Mouse (Mus musculus): Measurements from ENCODE around the gene Gpr85.
A peak's percentile ranks its signal among the peaks of the same experiment; 100 is the strongest.
"Not testable (repeated sequence)": the region's sequence is repeated elsewhere in the genome, so short reads cannot be mapped to it uniquely, and the experiment has no call there.

Gpr85 gene

DNA sequence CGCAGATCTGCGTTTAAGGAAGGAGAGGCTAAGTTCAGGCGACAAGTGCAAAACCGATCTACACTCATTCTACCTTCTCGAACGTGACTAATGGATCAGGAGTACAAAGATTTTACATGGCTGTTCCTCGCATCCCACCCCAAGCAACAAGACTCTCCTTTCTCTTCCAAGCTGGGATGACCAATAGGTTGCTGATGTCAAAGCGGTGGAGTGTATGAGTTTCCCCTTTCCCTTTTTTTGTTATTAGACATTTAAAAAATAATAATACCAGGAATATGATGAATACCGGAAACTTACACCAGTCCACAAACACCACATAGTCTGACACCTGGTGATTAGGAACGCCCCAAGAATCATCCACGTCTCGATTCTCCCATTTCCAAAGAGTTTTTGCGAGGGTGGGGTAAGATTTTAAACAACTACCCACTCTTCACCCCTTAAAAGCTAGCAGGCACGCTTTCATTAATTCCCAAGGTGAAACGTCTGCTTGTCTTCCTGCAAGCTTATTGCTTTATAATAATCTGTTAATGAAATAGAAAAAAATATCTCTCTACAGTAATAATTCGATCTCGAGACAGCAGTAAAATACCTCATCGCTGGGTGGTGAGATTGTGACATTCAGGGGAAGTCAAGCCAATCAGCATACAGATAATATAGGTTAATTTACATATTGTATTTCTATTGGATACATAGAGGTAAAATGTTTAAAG lies at the start of gene Gpr85:
Gene Gpr85, minus strand, starts transcription at position 598 of the 710 bp plus-strand sequence.
- no peak for DNase-seq

DNA sequence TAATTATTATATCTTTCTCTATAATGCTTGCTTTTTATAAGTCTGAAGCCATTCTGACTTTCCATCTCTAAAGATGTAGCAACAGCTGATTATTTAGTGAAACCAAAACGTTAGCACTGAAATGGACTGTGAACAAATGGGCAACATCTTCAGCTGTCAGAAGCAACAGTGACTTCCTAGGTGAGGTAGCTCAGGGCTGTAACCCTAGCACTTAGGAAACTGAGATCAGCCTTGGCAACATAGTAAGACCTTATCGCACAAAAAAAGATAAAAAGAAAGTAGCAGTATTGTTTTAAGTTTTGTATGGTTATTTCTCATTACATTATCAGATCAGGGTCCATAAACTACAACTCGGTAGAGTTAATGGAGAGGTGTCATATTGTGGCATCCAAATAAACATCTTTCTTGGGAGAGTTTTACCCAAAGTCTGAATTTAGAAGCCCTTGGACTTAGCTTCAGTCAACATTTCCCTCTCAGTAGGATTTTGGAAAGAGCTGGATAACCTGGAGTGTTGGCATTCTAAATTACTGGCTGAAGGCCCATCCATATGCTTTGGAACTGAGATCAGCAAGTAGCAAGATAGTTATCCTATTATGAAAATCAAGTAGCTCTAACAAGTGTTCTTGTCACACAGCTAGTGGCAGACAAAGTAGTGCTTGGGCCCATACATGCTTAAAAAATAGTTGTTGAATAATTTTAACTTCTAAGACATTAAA lies 45.3 kb upstream of the Gpr85 start:
- DNase-seq: no peak

DNA sequence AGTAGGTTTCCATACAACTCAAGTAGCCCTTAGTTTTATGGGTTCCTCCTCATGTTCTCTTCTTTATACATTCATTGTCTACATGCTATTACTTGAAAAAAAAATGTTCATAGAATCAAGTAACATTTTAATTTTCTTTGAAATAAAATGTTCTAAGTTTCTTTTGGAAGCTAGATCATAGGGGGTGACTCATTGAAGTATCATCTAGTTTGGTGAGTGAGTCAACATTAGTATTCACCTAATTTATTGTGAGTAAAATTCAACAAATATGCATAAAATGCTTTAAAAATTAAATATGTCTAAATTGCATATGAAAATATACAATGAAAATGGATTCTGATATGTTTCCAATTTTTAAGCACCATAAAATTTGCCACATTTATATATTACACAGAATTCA lies 43.2 kb upstream of the Gpr85 start:
- no peak for DNase-seq

DNA sequence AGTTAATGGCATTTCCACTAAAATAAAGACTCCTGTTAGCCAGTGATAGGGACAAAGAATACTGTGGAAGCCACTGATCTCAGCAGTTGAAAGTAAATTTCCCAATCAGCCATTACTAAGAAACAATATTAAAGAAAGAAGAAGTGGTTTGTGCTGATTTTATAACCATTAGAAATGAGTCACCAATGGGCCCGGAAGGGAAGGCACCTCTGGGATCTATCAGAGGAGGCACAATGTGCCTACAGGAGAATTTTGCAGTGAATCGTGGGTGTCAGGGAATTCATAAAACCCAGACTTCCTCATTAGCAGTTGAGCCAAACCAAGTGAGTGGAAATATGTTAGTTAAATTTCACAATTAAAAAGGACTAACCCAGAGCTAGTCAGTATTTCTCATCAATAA lies 34.2 kb upstream of the Gpr85 start:
- no peak for DNase-seq

DNA sequence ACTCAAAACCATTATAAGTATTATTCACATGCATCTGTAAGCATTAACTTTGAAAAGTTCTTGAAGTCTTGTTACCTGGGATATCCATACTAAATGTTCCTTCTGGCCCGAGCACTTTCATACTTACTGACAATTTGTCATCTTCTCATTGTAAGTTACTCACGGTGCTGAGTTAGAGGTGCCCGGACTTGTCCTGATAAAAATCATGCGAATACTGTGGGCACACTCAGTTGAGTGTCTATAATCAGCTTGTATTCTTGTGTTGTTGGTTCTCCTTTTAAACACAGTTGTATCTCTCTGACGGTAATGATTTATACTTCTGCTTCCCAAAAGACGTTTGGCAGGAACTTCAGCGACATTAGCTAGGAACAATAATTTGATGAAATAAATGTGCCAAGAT lies 32.3 kb upstream of the Gpr85 start:
- no peak for DNase-seq

DNA sequence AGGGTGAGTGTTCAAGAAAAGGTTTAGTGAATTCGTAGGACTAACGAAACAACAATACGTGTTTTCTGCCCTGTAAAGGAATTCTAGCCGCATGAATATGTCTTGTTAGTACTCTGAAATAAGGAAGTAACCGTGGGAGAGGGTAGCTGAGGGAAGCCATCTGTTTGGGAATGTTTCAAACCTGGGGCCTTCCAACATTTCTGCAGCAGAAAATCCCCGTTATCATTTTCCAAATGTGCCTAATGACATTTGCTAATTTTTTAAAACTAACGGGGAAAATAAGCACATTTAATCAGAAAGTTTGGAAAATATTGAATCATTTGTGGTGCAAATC lies 31.9 kb upstream of the Gpr85 start:
- no peak for DNase-seq

DNA sequence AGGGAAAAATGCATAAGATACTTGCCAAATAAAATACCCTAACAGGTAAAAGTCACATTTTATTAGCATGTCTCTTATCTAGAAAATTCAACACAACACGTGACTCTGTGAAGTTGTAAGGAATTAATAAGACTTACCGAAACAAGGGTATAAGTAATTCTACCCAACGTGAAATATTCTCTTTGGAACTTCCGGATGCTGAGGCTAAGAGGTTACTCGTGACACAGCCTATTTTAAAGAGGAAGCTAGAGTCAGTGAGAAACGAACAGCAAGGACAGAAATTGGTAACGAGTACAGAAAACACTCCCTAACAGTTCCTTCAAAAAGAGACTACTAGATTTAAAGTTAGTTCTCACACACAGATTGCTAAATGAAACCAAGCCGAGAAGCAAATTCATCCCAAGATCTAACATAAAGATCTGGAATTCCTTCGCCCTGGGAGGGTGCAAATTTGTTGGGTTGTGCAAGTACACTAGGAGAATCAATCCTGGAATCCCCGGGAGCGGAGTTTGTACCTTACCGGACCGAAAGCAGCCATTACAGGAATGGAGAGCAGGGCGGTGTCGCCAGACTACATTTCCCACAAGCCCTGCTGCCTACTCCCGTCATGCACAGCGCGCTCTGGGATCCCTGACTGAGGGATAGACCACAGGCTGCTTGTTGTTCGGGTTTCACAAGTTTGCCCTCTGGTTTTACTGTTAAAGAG lies 31.3 kb upstream of the Gpr85 start, which contains the start of gene 2610001J05Rik:
Gene 2610001J05Rik, minus strand, starts transcription at position 600 of the 706 bp plus-strand sequence.
- peak; percentile 95 for DNase-seq

DNA sequence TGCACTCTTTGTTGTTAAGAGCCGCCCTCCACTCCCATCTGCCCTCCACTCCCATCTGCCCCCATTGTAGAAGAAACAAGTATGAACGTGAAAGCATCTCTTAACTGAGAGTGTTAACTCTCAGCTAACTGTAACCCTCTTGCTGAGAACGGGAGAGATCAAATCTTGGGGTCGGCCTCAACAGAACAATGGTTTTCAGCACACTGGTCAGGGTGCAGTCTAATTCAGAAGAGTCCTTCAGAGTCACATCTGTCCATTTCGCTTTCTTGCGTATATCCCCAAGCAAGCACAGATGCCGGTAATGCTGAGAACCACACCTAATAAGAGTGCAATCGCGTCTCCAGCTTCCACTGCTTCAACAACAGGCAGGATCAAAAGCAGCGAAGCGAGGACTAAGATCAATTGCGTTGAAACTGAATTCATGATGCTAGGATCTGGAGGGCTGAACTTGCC lies 30.6 kb upstream of the Gpr85 start:
- peak; percentile 2 for DNase-seq

DNA sequence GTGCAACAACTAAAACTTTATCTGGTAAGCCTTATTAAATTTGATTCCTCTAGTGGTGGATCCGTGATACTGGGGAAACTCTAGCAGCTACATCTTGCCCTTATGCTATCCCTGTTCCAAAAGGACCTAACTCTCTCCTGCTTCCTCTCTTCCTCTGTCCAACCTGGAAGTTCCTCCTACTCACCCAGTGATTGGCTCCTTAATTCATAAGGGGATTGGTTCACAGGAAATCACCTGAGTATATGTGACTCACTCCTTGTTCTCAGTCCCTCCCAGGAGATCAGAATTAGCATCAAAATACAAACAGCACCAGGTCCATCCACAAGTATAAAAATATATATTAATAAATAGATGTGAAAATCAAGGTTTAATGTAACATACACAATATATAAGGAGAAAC lies 20.9 kb upstream of the Gpr85 start:
- DNase-seq: no peak

DNA sequence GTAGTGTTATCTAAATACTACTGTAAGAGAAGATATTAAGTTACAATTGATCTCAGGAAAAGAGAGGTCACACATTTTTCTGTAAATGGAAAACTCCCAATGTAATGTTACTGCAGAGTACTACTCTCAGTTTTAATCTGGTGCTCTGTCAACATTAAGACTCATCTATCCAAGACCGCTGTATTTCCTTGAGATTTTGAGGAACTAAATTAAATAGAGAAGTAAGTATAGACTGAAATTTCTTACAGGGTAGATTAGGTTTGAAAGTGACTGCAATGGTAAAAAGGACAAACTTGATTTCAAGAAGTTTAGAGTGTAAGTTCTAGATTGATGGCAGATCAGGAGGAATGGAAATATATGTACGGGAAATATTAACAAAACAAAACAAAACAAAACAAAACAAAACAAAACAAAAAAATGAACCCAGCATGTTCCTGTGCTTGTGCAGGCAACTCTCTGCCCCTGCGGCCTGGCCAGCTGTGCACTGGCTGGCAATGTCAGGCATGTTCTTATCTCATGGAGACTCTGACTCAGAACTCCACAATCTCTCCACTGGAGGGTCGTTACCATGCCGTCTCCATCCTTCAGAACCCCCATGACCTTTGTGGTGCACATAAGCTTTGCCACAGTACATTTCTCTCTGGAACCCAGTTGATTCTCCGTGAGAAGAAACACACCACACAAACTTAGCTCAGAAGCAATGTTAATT lies 20.3 kb upstream of the Gpr85 start:
- no peak for DNase-seq

DNA sequence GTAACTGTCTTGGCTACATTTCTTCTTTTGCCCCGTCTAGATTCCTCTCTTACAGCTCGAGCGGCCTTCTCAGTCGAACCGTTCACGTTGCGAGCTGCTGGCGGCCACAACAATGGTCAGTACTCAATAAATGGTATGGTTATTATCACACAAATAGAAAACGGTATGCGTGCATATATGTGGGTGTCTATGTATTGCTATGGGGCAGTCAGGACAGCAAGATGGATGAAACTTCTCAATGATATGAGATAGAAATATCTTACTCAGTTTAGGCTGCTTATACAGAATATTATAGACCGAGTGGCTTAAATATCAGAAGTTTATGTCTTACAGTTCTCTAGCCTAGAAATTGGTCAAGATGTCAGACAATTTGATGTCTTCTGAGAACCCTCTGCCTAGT lies 14.5 kb upstream of the Gpr85 start:
- no peak for DNase-seq

DNA sequence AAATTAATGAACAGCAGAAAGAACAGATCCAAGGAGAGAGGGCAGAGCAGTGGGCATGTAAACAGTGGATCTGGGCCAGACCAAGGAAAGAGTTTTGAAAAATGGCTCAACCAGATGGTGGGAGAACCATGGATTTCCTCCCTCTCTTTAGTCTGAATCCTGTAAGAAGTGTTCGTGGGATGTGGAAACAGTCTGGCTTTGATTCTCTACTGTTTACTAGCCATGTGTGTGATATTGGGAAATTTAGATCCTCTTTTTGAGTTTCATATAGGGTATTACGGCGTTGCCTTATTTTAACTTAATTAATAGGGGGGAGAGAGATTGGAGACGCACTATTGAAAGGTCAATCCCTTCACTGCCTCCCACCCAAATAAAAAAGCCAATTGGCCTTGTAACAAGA lies 13.5 kb upstream of the Gpr85 start:
- no peak for DNase-seq

DNA sequence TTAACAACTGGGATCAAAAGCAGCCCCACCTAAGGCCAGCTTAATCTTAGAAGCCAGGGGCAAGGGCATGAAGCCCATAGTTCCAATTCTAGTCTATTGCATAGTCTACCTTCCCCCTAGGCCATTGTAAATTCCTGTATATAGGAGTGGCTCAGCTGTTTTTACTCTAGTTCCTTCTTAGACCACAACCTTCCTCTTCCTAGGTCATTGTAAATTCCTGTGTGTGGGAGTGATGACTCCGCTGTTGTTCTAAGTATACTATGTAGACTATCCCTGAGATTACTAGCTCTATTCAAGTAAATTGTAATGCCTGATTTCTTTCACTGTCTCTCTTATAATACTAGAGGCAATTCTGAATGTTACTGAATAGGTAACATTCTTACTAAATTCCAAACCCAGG lies 6.3 kb upstream of the Gpr85 start:
- DNase-seq: not testable (repeated sequence)

DNA sequence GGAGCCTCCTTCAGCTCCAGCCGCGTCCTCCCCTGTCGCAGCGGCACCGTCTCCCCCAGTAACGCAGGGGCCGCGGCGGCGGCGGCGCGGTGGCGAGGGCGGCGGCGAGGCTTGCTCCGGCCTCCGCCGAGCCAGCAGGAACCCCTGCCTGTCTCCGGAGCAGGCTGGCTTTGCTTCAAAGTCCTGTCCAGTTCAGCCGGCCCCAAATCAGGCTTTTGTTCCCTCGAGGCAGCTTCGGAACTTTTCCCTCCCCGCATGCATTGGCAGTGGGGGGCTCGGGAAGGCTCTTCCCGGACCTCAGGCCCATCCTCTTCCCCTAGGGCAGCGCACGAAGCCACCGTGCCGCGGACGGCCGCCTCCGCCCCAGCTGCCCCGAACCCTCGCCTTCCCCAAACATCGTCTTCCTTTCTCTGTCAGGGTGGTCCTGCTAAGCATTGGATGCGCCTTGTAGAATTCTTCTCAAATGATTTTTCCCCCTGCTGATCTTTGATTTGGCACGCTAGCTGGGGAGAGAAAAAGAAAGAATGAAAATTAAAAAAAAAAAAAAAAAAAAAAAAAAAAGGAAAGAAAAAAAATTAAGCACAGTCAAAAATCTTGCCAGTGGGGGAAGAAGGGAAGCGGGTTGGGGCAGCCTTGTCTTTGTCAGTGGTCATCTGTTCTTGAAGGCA lies 931 bp downstream of the Gpr85 start:
- DNase-seq: peak; percentile 64

DNA sequence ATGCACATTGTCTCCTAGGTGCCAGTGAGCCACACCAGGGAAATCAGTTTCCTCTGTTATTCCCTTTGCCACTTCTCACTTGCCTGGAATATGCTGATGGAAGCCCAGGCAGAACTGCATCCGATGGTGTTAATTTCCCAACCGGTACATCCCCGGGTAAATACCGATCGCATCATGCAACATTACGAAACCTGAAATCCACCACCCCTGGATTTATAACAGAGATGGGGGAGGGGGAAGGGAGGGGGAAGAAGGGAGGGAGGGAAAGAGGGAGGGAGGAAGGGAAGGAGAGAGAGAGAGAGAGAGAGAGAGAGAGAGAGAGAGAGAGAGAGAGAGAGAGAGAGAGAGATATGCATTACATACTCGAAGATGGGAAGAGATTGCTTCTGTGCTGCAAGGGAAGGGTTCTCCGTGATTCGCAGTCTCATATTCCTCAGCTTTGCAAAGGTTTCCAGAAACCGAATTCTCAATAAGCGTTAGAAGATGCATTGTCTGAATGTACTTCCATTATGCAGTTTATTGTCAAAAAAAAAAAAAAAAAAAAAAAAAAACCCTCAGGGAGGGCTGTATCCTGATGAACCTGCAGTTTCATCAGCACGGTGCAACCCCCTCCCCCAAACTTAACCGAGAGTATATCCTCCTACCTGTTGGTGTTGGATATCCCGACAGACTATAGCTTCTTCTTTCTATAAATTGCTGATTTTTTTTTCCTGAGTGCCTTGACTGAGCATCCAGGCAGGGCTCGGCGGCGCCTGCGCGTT lies 1.6 kb downstream of the Gpr85 start:
- DNase-seq: no peak

DNA sequence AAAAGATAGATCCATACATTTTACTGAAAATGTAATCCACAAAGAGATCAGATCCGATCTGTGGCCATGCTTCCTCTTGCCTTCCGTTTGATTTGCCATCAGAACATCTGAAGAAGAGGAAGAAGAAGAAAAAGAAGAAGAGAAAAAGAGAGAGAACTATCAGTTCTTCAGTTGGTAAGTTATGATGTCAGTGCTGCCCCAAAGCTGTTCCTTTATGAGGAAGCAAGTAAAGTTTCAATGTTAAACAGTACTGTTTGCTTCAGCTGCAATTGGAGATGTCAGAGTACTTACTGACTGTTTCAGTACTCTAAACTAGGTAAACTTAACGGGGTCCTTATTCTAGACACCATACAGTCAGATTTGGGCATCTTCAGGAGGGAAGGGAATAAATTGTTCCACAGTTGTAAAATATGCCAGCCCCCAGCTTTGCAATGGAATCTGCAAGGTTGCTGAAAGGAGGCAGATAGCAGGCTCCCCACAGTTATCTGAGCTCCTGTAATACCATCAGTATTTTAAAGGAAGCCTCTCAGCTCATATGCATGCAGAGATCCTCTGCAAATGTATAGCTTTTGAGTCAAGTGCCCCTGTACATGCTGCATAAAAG lies 2.7 kb downstream of the Gpr85 start:
- no peak for DNase-seq

DNA sequence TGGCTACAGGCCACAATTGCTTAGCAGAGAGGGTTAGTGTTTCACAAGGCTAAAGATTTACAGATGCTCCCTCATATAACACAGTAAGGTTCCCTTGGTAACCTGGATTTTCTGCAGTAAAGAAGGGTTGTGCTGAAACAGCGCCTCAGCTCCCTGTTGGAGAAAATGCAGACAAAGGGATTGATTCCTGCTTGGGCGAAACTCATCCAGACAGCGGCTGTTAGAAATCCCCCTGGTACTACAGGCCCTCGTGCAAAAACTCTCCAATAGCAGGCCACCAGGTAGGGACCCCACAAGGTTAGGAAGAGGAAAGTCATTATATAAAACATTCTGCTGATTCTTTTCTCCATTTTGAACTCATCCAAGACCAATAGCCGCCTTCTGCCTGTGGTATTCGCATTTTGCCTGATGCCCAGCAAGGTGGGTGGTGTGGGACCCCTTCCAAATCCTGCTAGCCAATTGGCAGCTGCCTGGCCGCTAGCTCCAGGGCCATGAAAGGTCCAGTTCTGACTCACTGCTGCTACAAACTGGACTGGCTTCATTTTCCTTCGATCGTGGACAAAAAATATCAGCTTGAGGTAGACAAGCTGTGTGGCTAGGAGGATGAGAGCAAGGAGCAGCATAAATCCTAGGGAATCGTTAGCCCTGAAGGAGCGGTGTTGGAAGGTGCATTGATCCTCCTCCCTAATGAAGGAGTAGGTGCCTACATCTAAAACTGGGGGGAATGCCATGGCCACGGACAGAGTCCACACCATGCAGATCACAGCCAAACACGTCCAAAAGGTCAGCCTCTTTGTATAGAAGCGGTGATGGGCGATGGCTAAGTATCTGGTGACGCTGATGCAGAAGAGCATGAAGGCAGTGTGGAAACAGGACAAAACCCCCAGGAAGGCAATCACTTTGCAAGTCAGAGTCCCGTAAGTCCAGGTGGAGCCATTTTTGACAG lies 3.7 kb downstream of the Gpr85 start:
- no peak for DNase-seq

DNA sequence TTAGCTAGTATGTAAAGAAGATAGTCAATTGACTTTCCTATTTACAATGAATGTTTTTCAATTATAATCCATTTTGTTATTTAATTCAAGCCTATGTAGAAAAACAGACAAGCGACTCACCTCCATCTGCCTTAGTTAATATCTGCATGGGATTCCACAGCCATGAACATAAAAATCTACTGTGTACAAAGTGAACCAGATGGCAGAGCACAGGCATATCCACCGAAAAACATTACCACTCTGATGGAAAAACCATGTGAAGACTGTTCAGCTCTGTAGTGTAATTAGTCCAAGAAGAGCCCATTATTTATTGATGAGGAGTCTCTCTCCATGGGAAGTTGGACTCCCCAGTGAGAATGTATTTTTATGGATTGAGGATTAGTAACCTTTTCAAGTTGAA lies 7.0 kb downstream of the Gpr85 start:
- no peak for DNase-seq

DNA sequence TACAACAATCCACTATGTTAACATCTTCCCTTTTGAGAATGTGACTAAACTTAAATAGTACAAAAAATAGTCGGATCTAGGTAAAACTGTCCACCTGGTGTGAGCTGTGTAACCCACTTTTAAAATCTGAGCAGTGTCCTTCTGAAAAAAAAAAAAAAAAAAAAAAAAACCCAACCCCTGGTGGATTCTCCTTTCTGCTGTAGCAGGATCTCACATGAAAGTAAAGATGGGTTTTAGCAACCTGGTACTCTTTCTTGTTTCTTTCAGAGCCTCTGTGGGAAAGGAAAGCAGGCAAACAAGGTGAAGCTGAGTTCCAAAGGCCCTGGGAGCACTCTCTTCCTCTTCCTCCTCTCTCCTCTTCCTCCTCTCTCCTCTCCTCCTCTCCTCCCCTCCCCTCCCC lies 10.9 kb downstream of the Gpr85 start:
- DNase-seq: no peak

DNA sequence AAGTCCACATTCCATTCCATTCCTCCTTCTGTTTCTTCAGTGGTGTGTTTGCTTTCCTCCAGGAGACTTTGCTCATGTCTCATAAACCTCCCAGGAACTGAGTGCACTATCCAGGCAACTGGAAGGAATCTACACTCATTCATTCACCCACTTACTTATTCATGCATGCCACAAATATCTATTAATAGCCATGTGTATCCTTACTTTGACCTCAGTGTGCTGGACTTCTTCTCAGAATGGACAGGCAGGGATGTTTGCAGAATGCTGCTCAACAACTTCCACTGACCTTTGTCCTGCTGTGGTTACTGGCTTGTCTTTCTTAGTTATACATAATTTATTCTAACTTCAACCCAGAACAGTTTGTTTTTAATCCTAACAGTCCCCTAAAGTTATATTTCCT lies 23.1 kb downstream of the Gpr85 start:
- DNase-seq: no peak

All from lung, postnatal 10 days (tissue).